Mouse (Mus musculus) heart, adult 2 months (tissue): ENCODE data around the gene Ttll1.

Source experiments
- CTCF ChIP-seq: fragments of 200-600 bp; IDR thresholded peaks from 2 replicates; pipeline ENCODE4 v1.8.1; 2022; ENCODE audit warnings: antibody characterized with exemption, mild to moderate bottlenecking, moderate library complexity
- POLR2A ChIP-seq: fragments of 200-500 bp; IDR thresholded peaks from 2 replicates; pipeline ENCODE4 v1.6.1; 2011; ENCODE audit warnings: mild to moderate bottlenecking, low read depth, low read length, control low read depth; ENCODE audit not compliant: insufficient read depth

DNA sequence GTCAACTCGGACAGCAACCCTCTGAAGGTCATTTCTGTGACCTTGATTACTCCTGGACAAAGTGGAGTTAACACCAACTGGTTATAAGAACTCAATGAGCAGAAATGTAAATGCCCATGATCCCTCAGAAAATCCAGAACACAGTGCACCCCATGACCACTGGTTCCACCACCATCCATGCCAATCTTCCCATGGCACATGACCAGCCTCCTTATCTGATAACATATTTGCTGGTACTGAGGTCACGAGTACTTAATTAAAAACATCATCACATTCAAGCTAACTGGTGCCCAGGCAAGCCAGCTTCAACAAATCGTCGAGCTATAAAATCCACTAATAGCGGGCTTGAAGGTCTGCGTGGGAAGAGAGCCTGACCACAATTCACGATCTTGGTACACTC lies 56.3 kb downstream of the Ttll1 start:
- TF ChIP-seq CTCF (no peak), POLR2A (no peak)
